Mouse (Mus musculus): ENCODE measurements around the gene Napepld. TPM values are rescaled to one million over a fixed set of nuclear protein-coding genes. Genes with fewer than 3 reads are reported as not detected.

The Napepld gene
- polyA plus RNA-seq, 1 experiment, result 1.7 TPM

DNA sequence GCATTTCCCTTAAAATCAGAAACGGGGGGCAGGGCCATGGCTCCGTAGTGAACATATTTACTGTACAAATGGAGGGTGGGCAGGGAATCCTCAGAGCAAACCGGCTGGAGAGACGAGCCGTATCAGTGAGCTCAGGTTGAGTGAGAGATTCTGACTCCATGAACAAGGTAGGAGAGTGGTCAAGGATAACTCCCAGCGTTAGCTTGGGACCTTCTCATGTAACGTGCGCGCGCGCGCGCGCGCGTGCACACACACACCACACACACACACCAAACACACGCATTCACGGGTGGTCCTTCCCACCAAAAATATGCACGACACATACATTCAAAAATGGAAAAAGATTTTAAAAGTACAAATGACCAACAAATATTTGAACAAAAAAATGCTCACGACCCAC, 33.9 kb upstream of the Napepld start:
- TF ChIP-seq CTCF (IDR thresholded peaks at IDR 0.05; ENCODE audit: borderline replicate concordance, insufficient read depth, low read length) (no peak), POLR2A (IDR thresholded peaks at IDR 0.05; ENCODE audit: low read depth, low read length) (no peak)
- Histone ChIP-seq H3K4me3 (ENCODE audit: insufficient read depth, low read length) (peak overlapping the region; percentile 15; the same call in 1 of the 2 replicates), H3K4me1 (ENCODE audit: control insufficient read depth, insufficient read depth, low read length) (no peaks in the 10 kb centered on the region), H3K27ac (ENCODE audit: insufficient read depth, low read length) (no peak overlapping the region)

DNA sequence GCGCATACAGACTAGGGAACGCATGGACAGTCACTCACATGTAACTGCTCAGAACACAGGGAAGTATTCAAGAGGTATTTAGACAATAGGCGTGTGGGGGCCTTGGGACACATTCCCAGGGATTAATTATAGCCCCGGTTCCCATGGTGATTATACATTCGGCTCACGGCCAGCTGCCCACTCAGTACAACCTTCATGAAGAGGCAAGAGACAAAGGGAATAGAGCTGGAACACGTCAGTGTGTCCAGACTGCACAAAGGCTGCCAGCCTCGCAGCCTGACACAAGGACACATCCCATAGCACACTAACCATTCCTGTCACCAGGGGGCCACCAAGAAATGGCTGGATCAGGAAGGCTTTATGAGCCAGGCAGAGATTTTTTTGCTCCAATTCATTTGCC, 31.7 kb upstream of the Napepld start:
- no peak overlapping the region for H3K27ac ChIP-seq (ENCODE audit: insufficient read depth, low read length)
- no peaks in the 10 kb centered on the region for H3K4me1 ChIP-seq (ENCODE audit: control insufficient read depth, insufficient read depth, low read length)
- TF ChIP-seq POLR2A (IDR thresholded peaks at IDR 0.05; ENCODE audit: low read depth, low read length) (no peak), CTCF (IDR thresholded peaks at IDR 0.05; ENCODE audit: borderline replicate concordance, insufficient read depth, low read length) (peak; percentile 43; the same call in 1 of the 2 replicates)
- H3K4me3 ChIP-seq (ENCODE audit: insufficient read depth, low read length), result no peak overlapping the region

DNA sequence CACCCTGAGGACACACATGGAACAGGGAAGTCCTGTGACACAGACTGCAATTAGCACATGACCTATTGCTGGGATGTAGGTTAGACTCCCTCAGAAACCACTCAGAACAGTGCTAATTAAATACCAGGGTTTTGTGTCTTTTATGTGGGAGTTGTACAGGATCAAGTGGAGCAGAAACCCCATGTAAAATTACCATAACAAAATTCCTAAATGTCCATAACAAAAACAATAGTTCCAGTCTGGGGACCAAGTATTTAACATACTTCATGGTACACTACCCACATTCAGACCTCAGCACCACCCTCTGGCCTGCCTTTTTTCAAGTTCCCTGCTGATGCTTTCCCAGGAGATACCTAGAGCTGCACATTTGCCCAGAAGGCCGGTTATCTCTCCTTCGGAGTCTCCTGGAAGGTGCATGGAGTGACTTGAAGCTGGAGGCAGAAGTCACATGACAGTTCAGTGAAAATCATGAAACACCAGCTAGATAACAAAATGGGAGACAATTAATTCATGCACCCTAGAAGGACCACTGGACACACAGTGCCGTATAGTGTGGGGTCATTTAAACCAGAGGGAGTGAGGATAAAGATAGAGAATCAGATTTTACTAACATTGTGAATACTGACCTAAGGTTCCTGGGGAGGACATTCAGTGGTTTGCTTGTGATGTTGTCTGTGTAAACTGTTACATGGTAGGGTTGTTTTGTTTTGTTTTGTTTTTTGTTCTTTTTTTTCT, 31.1 kb upstream of the Napepld start:
- Histone ChIP-seq H3K27ac (ENCODE audit: insufficient read depth, low read length) (no peak overlapping the region), H3K4me1 (ENCODE audit: control insufficient read depth, insufficient read depth, low read length) (no peaks in the 10 kb centered on the region), H3K4me3 (ENCODE audit: insufficient read depth, low read length) (no peak overlapping the region)
- TF ChIP-seq CTCF (IDR thresholded peaks at IDR 0.05; ENCODE audit: borderline replicate concordance, insufficient read depth, low read length), result no peak
- TF ChIP-seq POLR2A (IDR thresholded peaks at IDR 0.05; ENCODE audit: low read depth, low read length), result no peak

DNA sequence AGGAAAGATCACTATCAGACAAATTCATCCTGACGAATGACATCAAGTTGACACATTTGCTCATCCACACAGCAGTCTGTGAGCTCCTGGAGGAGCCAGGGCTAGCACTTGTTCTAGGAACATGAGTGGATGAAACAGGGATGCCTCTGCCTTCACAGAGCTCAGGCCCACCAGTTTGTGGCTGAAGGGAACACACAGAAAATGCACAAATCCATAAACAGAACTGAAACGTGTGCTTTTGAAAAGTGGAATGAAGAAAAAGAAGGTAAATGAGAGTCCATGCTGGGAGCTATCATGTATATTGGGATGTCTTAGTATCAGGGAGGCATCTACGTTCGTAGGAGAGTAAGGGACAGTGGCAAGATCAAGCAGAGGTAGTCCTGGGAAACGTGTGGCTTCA, 27.9 kb upstream of the Napepld start:
- H3K4me1 ChIP-seq (ENCODE audit: control insufficient read depth, insufficient read depth, low read length), result no peaks in the 10 kb centered on the region
- no peak overlapping the region for H3K27ac ChIP-seq (ENCODE audit: insufficient read depth, low read length)
- H3K4me3 ChIP-seq (ENCODE audit: insufficient read depth, low read length), result no peak overlapping the region
- TF ChIP-seq POLR2A (IDR thresholded peaks at IDR 0.05; ENCODE audit: low read depth, low read length), result no peak
- no peak for TF ChIP-seq CTCF (IDR thresholded peaks at IDR 0.05; ENCODE audit: borderline replicate concordance, insufficient read depth, low read length)

DNA sequence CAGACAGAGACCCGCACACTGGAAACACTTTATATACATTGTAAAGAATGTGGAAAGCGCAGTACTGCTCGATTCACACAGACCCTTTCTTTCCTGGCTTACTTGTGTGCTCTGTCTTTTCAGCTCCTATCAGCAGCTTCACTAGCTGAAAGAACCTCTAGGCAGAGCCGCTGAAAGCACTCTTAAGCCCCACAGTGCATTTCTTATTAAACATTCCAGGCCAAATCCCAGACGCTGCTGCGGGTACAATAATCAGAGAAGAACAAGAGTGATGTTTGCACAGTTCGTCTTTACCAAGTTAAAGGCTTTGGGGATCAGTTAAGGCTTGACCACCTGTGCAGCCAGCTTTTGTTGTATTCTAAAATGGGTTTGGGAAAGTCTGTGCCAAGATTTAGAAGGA, 23.7 kb upstream of the Napepld start:
- Histone ChIP-seq H3K27ac (ENCODE audit: insufficient read depth, low read length) (no peak overlapping the region), H3K4me3 (ENCODE audit: insufficient read depth, low read length) (no peak overlapping the region), H3K4me1 (ENCODE audit: control insufficient read depth, insufficient read depth, low read length) (no peaks in the 10 kb centered on the region)
- TF ChIP-seq CTCF (IDR thresholded peaks at IDR 0.05; ENCODE audit: borderline replicate concordance, insufficient read depth, low read length) (no peak), POLR2A (IDR thresholded peaks at IDR 0.05; ENCODE audit: low read depth, low read length) (no peak)

DNA sequence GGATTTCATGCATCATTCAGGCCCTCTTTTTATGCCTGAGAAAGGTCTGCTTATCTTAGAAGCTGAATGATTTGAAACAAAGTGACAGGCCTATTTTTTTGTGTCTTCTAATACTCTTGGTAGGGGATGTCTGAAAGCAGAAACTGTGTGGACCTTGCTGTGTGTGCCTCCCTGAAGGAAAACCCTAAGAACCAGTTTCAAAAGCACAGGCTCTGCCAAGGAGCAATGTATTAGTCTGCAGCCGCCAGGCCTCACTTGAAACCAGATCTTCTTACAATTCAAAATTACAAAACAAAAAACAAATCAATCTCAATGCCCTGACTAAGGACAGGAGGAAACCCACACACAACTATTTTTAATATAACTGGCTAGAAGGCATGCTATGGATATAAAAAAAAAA, 23.2 kb upstream of the Napepld start:
- no peak overlapping the region for H3K4me3 ChIP-seq (ENCODE audit: insufficient read depth, low read length)
- H3K27ac ChIP-seq (ENCODE audit: insufficient read depth, low read length), result no peak overlapping the region
- TF ChIP-seq CTCF (IDR thresholded peaks at IDR 0.05; ENCODE audit: borderline replicate concordance, insufficient read depth, low read length), result no peak
- TF ChIP-seq POLR2A (IDR thresholded peaks at IDR 0.05; ENCODE audit: low read depth, low read length), result no peak
- no peaks in the 10 kb centered on the region for H3K4me1 ChIP-seq (ENCODE audit: control insufficient read depth, insufficient read depth, low read length)

DNA sequence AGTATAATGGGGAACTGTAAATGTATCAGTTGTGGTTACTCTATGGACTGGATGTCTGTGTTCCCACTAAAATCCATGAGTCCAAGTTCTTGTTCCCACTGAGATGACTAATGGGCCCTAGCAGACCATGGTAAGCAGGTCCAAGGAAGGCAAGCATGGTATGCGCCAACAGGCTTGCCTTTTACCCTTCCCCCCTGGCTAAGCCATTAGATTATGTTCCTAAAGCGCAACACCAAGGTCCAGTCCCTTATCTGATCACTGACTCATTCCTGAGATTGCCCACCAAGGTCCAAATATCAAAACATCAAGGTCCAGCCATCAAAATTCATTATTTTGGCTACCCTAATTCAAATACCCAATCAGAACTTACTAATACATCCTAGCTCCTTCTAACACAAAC, 18.0 kb upstream of the Napepld start:
- H3K27ac ChIP-seq (ENCODE audit: insufficient read depth, low read length), result no peak overlapping the region
- H3K4me1 ChIP-seq (ENCODE audit: control insufficient read depth, insufficient read depth, low read length), result no peaks in the 10 kb centered on the region
- TF ChIP-seq CTCF (IDR thresholded peaks at IDR 0.05; ENCODE audit: borderline replicate concordance, insufficient read depth, low read length) (no peak), POLR2A (IDR thresholded peaks at IDR 0.05; ENCODE audit: low read depth, low read length) (no peak)
- H3K4me3 ChIP-seq (ENCODE audit: insufficient read depth, low read length), result no peak overlapping the region

DNA sequence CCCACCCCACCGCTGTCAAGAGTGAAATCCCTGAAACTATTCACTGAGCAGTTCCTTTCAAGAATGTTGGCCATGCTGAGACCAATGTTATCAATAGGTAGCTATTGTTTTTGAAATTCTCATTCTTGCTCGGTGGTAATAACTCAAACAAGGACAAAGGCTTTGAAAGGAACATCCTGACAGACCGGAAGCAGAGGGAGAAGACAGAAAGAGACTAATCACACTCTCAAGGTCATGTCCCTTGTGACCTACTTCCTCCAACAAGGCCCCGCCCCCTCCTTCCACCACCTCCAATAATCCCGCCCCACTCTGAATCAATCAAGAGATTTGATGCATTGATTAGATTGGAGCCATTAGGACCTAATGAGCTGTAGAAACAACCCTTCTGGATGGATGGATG, 17.4 kb upstream of the Napepld start:
- Histone ChIP-seq H3K27ac (ENCODE audit: insufficient read depth, low read length) (no peak overlapping the region), H3K4me3 (ENCODE audit: insufficient read depth, low read length) (no peak overlapping the region), H3K4me1 (ENCODE audit: control insufficient read depth, insufficient read depth, low read length) (no peaks in the 10 kb centered on the region)
- TF ChIP-seq CTCF (IDR thresholded peaks at IDR 0.05; ENCODE audit: borderline replicate concordance, insufficient read depth, low read length) (no peak), POLR2A (IDR thresholded peaks at IDR 0.05; ENCODE audit: low read depth, low read length) (no peak)

DNA sequence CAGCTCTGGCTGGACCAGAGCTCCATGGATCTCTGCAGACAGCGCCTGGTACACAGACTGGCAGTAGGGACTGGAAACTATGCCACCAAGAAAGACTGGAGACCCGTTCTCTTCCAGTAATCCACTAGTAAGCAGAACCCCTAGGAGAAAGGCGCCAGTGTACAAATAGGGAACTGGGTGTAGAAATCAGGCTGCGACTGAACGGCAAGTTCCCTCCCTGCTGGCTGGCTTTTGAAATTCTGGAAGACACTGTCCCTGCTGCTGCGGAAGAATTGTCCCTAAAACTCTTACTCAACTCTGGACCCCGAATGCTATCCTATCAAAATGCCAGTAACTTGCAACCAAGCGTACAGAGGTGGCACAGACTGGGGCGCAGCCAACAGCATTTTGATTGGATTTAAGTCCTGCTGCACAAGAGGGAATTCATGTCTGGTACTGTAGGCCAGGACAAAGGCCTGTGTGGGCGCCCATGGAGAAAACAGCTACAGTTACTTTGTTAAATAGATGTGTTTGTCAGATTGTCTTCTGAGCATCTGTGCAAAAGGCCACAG, 16.0 kb upstream of the Napepld start:
- H3K27ac ChIP-seq (ENCODE audit: insufficient read depth, low read length), result no peak overlapping the region
- H3K4me1 ChIP-seq (ENCODE audit: control insufficient read depth, insufficient read depth, low read length), result no peaks in the 10 kb centered on the region
- no peak overlapping the region for H3K4me3 ChIP-seq (ENCODE audit: insufficient read depth, low read length)
- TF ChIP-seq CTCF (IDR thresholded peaks at IDR 0.05; ENCODE audit: borderline replicate concordance, insufficient read depth, low read length), result no peak
- TF ChIP-seq POLR2A (IDR thresholded peaks at IDR 0.05; ENCODE audit: low read depth, low read length), result no peak

DNA sequence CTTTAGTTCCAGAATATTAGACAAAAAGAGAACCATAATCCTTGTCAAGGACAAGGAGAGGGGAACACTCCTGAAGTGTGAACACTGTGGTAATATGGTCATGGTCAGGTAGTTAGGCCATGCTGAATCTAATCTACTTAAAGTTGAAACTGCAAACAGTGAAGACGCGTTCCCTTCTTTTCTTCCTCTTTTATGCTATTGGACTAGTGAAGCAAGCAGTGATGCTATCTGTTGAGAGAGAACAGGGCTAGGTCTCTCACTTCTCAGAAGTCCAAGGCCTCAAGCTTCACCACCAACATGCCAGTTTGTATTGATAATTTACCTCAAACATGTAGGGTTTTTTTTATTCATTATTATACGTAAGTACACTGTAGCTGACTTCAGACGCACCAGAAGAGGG, 13.3 kb upstream of the Napepld start:
- Histone ChIP-seq H3K27ac (ENCODE audit: insufficient read depth, low read length) (no peak overlapping the region), H3K4me1 (ENCODE audit: control insufficient read depth, insufficient read depth, low read length) (no peaks in the 10 kb centered on the region), H3K4me3 (ENCODE audit: insufficient read depth, low read length) (no peak overlapping the region)
- TF ChIP-seq CTCF (IDR thresholded peaks at IDR 0.05; ENCODE audit: borderline replicate concordance, insufficient read depth, low read length) (no peak), POLR2A (IDR thresholded peaks at IDR 0.05; ENCODE audit: low read depth, low read length) (no peak)

Measured in embryonic fibroblast, embryonic 13.5 days (primary cell).